Mouse (Mus musculus): ENCODE results near the gene Ablim2.
A peak's percentile ranks its signal among the peaks of the same experiment; 100 is the strongest.

Ablim2 gene

GRCm38 (mm10) chr5:35882391-35882790 is 124.7 kb downstream of the Ablim2 start:
- no peak for DNase-seq (ENCODE audit: low read depth, low spot score)

- peak; percentile 53 for DNase-seq (ENCODE audit: low read depth, low spot score)
Measured at GRCm38 (mm10) chr5:35884262-35884661, 126.6 kb downstream of the Ablim2 start.

DNA sequence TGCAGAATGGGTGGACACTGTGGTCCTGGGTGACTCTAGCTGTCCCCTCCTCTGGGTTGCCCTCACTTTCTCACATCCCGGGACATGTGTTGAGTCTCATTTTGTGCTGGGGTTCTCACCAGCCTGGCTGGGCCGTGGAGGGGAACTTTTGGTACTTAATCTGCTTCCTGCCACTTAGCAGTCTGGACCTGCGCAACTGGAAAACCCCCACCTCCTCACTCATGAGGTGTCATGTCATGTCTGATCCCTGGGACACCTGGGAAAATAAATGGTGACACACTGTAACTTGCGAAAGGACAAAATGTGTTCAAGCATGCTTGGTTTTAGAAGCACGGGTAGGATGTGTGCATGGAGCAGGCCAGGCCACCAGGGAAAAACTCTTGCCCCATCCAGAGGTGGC is 127.0 kb downstream of the Ablim2 start:
- DNase-seq (ENCODE audit: low read depth, low spot score), result no peak

GRCm38 (mm10) chr5:35888959-35889358 is 131.3 kb downstream of the Ablim2 start:
- peak; percentile 51 for DNase-seq (ENCODE audit: low read depth, low spot score)

- no peak for DNase-seq (ENCODE audit: low read depth, low spot score)
Measured at GRCm38 (mm10) chr5:35889641-35890040, 132.0 kb downstream of the Ablim2 start.

- no peak for DNase-seq (ENCODE audit: low read depth, low spot score)
Measured at GRCm38 (mm10) chr5:35890985-35891730, 133.5 kb downstream of the Ablim2 start.

GRCm38 (mm10) chr5:35892363-35892762 is 134.7 kb downstream of the Ablim2 start:
- DNase-seq (ENCODE audit: low read depth, low spot score), result no peak

GRCm38 (mm10) chr5:35893093-35893804 is 135.6 kb downstream of the Ablim2 start, which contains the start of gene Afap1:
Gene Afap1, plus strand, starts transcription at chr5:35893319.
- DNase-seq (ENCODE audit: low read depth, low spot score), result peak; percentile 98

DNA sequence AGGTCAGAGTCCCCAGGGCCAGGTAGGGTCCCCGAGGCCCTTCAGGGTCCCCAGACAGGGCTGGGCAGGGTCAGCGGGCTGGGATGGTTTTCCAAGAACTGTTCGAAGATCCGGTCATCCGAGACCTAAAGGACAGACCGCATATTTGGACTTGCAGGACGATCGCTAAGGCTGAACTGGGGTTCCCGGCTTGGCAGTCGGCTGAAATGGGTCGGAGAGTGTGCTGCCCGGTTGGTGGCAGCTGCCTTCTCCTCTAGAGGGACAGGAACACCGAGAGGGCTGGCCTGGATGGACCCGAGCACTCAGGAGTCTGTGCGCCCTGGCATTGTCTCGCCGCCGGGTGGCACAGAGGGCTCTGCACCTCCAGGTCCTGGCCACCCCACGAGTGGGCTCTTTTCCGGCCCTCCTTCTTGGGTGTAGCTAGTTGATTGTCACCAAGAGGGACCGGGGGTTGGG is 136.2 kb downstream of the Ablim2 start:
- peak; percentile 68 for DNase-seq (ENCODE audit: low read depth, low spot score)

DNA sequence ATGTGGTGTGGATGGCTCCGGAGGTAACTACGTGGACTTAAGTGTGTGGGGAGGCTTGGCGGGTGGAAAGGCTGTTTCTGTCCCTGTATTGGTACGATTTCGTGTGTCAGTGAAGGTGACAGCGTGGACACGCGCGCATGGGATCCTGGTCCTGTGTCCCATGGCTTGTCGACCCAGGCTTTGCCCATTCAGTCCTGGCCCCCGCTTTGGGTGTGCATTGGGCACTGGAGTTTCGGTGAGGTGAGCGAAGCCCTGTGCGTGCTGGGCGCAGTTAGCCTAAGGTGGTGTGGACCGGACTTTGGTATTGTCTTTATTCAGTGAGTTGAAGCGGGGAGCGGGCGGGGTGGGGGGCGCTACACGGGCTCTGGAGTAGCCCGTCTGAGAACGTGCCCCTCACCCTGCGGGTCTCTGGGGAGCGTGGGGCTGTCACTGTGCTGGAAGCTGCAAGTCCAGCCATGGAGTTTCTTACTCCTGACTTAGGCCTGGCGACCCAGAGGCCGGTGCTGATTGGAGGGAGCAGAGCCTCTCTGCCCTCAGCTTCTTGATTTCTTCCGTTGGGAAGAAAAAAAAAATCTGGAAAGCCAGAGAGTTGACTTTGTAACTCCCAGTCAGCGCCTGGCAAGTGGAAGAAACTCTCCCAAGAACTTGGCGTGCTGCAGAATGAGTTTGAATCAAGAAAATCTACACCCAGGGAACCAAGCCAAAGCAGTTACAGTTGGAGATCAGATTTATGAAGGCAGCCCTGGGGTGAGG is 136.8 kb downstream of the Ablim2 start:
- DNase-seq (ENCODE audit: low read depth, low spot score), result no peak

- no peak for DNase-seq (ENCODE audit: low read depth, low spot score)
Measured at GRCm38 (mm10) chr5:35895926-35896325, 138.2 kb downstream of the Ablim2 start.

- no peak for DNase-seq (ENCODE audit: low read depth, low spot score)
Measured at GRCm38 (mm10) chr5:35896556-35896955, 138.9 kb downstream of the Ablim2 start.

GRCm38 (mm10) chr5:35897147-35897546 is 139.5 kb downstream of the Ablim2 start:
- no peak for DNase-seq (ENCODE audit: low read depth, low spot score)

DNA sequence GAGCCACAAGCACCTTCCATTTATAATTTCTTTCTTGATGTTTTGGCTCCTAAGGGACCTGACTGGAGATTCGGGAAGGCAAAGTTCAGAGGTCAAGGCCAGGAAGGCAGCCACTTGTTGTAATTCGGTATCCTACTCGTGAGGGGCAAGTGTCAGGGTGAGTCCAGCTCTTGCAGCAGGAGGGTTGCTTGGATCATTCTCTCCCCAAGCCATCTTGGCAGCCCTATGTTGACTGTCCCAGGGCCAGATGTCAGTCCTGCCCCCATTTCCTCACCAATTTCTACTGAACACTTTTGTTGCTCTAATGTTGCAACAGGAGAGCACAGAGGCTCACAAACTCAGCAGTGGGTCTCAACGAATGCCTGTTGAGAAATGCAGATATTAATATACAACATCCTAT is 140.4 kb downstream of the Ablim2 start:
- no peak for DNase-seq (ENCODE audit: low read depth, low spot score)

DNA sequence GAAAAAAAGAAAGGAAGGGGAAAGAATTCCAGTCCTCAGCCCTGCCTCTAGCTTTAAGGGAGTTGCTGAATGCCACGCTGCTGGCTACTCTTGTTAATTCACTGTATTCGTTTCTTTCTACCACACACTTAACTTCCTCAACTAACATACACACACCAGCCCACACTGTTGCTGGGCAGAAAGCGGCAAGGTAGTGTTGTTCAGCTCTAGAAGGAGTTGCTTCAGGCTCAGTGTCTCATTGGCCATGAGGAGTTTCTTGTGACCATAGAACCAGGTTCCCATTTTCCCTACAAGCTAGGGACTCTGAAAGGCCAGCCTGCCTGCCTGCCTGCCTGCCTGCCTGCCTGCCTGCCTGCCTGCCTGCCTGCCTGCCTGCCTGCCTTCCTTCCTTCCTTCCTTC is 141.3 kb downstream of the Ablim2 start:
- DNase-seq (ENCODE audit: low read depth, low spot score), result no peak

DNA sequence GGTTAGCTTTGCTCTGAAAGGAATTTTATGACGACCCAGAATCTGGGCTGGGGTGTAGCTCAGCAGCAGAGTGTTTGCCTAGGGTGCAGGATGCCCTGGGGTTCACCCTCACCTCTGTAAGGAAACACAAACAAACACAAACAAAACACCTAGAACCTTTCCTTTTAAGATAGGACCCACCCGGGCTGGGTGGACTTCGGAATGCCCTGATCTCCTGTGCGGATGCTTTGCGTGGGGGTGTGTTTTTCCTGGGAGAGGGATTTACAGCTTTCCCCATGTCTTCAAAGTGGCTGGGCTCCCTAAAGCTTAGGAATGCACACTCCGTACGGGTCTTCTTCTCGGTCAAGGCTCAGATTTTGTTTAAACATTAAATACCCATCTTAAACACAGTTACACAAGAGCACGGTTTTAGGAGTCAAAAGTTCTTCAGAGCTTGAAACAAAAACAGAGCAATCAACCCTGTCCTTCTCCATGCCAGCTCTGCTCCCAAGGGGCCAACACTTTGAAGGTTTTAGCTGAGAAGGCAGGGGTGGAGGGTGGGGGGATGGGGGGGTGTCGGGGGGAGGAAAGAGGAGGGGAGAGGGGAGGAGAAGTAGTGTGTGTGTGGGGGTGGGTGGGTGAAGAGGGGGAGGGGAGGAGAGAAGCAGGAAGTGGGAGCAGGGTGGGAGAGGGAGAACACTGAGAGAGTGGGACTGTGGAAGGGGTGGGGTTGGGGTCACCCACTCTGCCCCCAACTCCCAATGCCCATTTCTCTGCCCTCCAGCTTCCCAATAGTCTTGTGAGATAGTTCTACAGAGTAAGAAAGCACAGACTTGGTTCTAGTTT is 142.9 kb downstream of the Ablim2 start:
- no peak for DNase-seq (ENCODE audit: low read depth, low spot score)

DNA sequence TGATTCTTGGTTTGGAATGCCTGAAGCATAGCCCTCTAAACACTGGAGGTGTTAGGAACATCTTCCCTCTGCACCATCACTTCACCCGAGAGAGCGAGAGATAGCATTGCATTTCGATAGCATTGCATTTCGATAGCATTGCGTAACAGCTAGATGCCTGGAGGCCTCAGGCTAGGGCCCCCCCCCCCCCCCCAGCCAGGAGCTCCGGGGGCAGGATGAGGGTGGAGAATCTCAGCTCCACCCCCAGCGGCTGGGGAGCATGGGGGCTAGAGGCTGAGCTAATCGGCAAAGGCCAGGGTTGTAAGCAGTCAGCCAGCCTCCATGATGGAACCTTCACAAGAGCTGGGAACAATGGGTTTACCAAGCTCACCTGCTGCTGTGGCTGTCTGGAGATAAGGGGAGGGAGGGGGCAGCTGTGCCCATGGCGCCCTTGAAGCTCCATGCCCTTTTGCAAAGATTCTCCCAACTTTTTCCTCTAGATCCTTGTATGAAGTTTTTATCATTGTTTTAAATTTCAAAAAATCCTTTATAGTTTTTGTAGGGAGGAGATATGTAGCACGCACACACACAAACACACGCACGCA is 143.6 kb downstream of the Ablim2 start:
- DNase-seq (ENCODE audit: low read depth, low spot score), result no peak

DNA sequence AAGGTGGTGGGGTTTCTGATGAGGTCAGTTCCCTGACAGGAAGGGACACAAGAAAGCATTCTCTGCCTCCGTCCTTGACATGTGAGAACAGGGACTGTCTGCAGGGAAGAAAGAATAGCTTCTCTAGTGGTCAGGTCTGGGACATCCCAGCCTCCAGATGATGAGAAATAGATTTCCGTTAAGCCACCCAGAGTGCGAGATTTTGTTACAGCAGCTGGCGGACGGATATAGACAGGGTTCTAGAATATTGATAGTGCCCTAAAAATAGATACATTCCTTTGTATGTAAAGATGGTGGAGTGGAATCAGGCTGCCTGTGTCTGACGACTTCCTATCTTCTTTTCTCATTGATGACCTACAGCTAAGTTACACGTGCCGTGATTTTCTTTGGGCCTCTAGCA is 145.8 kb downstream of the Ablim2 start:
- DNase-seq (ENCODE audit: low read depth, low spot score), result no peak

GRCm38 (mm10) chr5:35905283-35905682 is 147.6 kb downstream of the Ablim2 start:
- no peak for DNase-seq (ENCODE audit: low read depth, low spot score)

DNA sequence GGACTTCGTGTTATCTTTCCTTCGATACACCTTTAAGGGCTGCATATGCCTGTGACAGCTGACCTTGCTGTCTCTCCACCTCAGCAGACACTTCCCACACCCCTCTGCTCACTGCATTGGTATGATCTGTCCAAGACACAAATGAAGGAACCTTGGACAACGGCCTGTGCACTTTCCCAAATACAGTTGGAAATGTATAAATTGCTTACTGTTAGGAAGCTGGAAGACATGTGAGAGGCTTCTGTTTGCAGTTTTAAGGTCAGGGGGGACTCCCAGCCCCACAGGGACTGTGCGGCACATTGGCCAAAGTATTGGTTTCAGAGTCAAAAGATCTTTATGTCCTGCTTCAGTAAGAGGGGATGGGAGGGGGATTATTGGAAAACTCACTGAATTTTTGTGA is 149.4 kb downstream of the Ablim2 start:
- no peak for DNase-seq (ENCODE audit: low read depth, low spot score)

Measured in brain, adult 2 months (tissue).